ENCODE assay signal across 13 mouse cellular contexts in genomic region chr13:38818781-38819180, GRCm38 (mm10).
DNase-seq lines count a peak whose midpoint lies in the region.
"Had no signal": no experiment of that assay in that cellular context is flagged by ENCODE, and none has a peak within 500 bp of the region (broad histone marks: within the 10 kb centered on the region; RNA-seq: fewer than 3 reads in every experiment).

No protein-coding gene starts in this region.

- peak; percentile 17 to 59 for DNase-seq in frontal cortex, adult 2 months (ENCODE audit: extremely low spot score in 1 of 2, low spot score in 1 of 2)
- DNase-seq in frontal cortex, postnatal 10 days (ENCODE audit: low spot score in 2 of 2) = no peak
- DNase-seq in layer of hippocampus, adult 9-11 months = peak; percentile 4
- DNase-seq in layer of hippocampus, postnatal 36 days = no peak
- peak; percentile 43 for DNase-seq in right cerebral cortex, adult 18-20 months
- DNase-seq in right cerebral cortex, postnatal 25 days = no peak
- DNase-seq in MN1 (ENCODE audit: low spot score) = no peak
- DNase-seq: adrenal gland, postnatal 14 days; cerebellum, adult 18-20 months; cerebellum, postnatal 10 days; embryo, embryonic 11 days; gastrocnemius, adult 2 months; gastrocnemius, postnatal 25 days had no signal

Comparison
In these comparisons a context has a peak if more than half of its experiments do, and no peak if none do; other contexts are left out.
1. DNase-seq: peak in frontal cortex, adult 2 months (2 of 2), layer of hippocampus, adult 9-11 months (single experiment) and right cerebral cortex, adult 18-20 months (single experiment); none in frontal cortex, postnatal 10 days (0 of 2), layer of hippocampus, postnatal 36 days (0 of 2), right cerebral cortex, postnatal 25 days (single experiment) and MN1 (single experiment).